Mouse (Mus musculus): ENCODE results near the gene Arhgap25. TPM values are rescaled to one million over a fixed set of nuclear protein-coding genes. Genes with fewer than 3 reads are reported as not detected.

Gene Arhgap25
- polyA plus RNA-seq, 1 experiment from 2014 or later = 3.7 TPM

DNA sequence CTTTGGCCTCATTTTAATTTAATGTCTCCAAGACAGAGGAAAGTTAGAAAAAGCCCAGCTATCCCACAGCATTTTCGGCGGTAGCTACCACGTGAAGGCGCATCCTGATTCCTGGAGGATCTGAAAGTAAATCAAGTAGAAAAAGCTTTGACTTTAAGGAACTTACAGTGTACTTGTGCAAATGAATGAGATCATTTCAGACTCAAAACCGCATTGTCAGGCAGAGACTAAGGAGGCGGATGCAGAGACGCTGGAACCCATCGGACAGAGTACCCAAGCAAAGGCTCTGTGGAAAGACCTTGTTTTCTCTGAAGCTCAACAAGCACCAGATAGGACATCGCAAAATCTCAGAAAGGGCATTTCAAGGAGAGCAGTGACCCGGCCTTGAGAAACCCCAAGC, 14.4 kb downstream of the Arhgap25 start:
- Histone ChIP-seq H3K27me3 (ENCODE audit: control insufficient read depth, insufficient read depth, low read length) (no peaks in the 10 kb centered on the region), H3K4me3 (ENCODE audit: low read depth, low read length) (no peak overlapping the region), H3K36me3 (ENCODE audit: control insufficient read depth, insufficient read depth, low read length) (no peaks in the 10 kb centered on the region), H3K4me1 (replicated peaks; ENCODE audit: control insufficient read depth, insufficient read depth) (no peaks in the 10 kb centered on the region), H3K9ac (ENCODE audit: low read length) (no peak overlapping the region), H3K9me3 (ENCODE audit: control insufficient read depth, low read length) (no peaks in the 10 kb centered on the region), H3K4me2 (replicated peaks; ENCODE audit: low read depth) (no peak overlapping the region), H3K27ac (replicated peaks) (no peak overlapping the region)
- ATAC-seq (ENCODE audit: low FRiP score, low TSS enrichment) (no peak), DNase-seq (ENCODE audit: low spot score) (no peak)
- TF ChIP-seq EP300 (optimal IDR thresholded peaks at IDR 0.05) (no peak), CTCF (IDR thresholded peaks at IDR 0.05; ENCODE audit: low read depth) (no peak)
- 92% methylated on average over 10 of the region's 10 CpGs for WGBS

DNA sequence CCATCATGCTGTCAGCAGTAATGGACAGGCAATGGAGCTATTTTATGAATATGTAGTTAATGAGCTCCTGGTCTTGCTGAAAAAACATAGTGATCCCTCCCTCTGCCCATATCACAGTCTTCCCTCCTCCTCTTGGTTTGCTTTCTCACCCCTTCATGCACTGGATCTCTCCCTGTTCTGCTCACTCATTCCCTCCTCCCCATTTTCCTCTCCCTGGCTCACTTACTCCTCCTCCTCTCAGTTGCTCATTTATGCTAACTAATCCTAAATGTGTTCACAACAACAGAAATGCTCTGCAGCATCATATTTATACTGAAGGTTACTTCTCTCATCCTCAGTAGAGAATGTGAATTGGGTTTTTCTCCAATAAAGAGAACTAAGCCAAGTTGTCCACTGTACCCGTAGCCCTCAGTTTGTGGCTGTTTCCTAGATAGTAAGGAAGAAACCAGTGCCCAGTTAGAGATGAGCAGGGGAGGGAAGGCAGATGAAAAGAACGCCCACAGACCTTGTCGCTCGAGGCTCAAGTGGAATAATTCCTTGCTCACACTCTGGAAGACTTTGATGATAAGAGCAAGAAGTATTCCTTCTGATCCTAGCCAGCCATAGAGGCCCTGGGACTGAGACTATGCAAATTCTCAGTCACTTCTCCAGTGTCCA, 15.2 kb downstream of the Arhgap25 start:
- Histone ChIP-seq H3K36me3 (ENCODE audit: control insufficient read depth, insufficient read depth, low read length) (no peaks in the 10 kb centered on the region), H3K4me1 (replicated peaks; ENCODE audit: control insufficient read depth, insufficient read depth) (no peaks in the 10 kb centered on the region), H3K9me3 (ENCODE audit: control insufficient read depth, low read length) (no peaks in the 10 kb centered on the region), H3K9ac (ENCODE audit: low read length) (no peak overlapping the region), H3K27me3 (ENCODE audit: control insufficient read depth, insufficient read depth, low read length) (no peaks in the 10 kb centered on the region), H3K4me3 (ENCODE audit: low read depth, low read length) (no peak overlapping the region), H3K4me2 (replicated peaks; ENCODE audit: low read depth) (no peak overlapping the region), H3K27ac (replicated peaks) (no peak overlapping the region)
- DNase-seq (ENCODE audit: low spot score) (no peak), ATAC-seq (ENCODE audit: low FRiP score, low TSS enrichment) (no peak)
- TF ChIP-seq CTCF (IDR thresholded peaks at IDR 0.05; ENCODE audit: low read depth) (no peak), EP300 (optimal IDR thresholded peaks at IDR 0.05) (no peak)
- WGBS = 89% methylated on average over 4 of the region's 4 CpGs

DNA sequence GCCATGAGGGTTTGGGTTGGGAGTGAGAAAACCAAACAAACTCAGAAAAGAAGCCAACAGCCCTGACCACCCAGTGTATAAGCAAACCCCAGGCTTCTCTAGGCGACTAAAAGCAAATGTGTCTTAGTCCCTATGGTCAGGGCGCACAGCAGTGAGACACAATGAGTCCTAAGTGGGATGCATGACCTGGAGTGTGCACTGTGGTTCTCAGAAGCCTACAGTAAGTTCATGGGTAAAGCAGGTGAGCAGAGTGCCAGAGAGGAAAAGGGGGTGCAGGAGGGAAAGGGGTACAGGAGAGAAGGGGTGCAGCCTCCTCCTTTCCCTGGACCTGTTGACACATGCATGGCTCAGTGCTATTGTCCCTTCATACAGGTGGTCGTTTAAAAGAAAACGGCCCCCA, 18.7 kb downstream of the Arhgap25 start:
- Histone ChIP-seq H3K36me3 (ENCODE audit: control insufficient read depth, insufficient read depth, low read length) (no peaks in the 10 kb centered on the region), H3K4me3 (ENCODE audit: low read depth, low read length) (no peak overlapping the region), H3K4me2 (replicated peaks; ENCODE audit: low read depth) (no peak overlapping the region), H3K27me3 (ENCODE audit: control insufficient read depth, insufficient read depth, low read length) (no peaks in the 10 kb centered on the region), H3K9me3 (ENCODE audit: control insufficient read depth, low read length) (no peaks in the 10 kb centered on the region), H3K27ac (replicated peaks) (no peak overlapping the region), H3K4me1 (replicated peaks; ENCODE audit: control insufficient read depth, insufficient read depth) (no peaks in the 10 kb centered on the region), H3K9ac (ENCODE audit: low read length) (no peak overlapping the region)
- ATAC-seq (ENCODE audit: low FRiP score, low TSS enrichment) (no peak), DNase-seq (ENCODE audit: low spot score) (no peak)
- no peak for TF ChIP-seq EP300 (optimal IDR thresholded peaks at IDR 0.05)
- TF ChIP-seq CTCF (IDR thresholded peaks at IDR 0.05; ENCODE audit: low read depth) = no peak
- WGBS = 63% methylated on average over 4 of the region's 4 CpGs

DNA sequence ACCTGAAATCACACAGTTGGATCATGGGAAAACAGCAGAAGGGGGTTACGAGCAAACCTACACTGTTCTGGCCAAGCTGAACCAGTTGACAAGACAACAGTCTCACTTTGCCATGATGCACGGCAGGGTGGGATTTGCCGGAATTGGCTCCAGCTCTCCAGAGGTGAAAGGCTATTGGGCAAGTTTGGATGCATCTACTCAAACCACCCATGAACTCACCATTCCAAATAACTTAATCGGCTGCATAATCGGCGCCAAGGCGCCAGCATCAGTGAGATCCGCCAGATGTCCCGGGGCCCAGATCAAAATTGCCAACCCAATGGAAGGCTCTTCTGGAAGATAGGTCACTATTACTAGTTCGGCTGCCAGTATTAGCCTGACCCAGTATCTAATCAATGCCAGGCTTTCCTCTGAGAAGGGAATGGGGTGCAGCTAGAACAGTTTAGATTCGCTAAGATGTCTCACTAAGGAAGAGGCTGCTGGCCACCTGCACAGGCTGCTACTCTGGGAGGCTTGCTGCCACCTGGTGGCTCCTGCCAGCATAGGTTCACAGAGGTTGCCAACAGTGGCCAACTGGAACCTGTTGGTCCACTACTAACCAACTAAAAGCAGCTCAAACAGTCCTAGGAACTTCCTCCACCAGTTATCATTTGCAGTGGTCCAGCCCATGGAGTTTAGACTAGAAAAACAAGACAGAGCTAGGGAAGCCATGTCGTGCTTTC, 19.9 kb downstream of the Arhgap25 start:
- H3K9ac ChIP-seq (ENCODE audit: low read length) = no peak overlapping the region
- H3K27me3 ChIP-seq (ENCODE audit: control insufficient read depth, insufficient read depth, low read length) = no peaks in the 10 kb centered on the region
- peak; percentile 88 for DNase-seq (ENCODE audit: low spot score)
- H3K36me3 ChIP-seq (ENCODE audit: control insufficient read depth, insufficient read depth, low read length) = no peaks in the 10 kb centered on the region
- ATAC-seq (ENCODE audit: low FRiP score, low TSS enrichment) = peak; percentile 86
- peak; percentile 94 for TF ChIP-seq CTCF (IDR thresholded peaks at IDR 0.05; ENCODE audit: low read depth)
- no peak for TF ChIP-seq EP300 (optimal IDR thresholded peaks at IDR 0.05)
- H3K4me2 ChIP-seq (replicated peaks; ENCODE audit: low read depth) = no peak overlapping the region
- no peak overlapping the region for H3K27ac ChIP-seq (replicated peaks)
- H3K9me3 ChIP-seq (ENCODE audit: control insufficient read depth, low read length) = no peaks in the 10 kb centered on the region
- no peak overlapping the region for H3K4me3 ChIP-seq (ENCODE audit: low read depth, low read length)
- WGBS = 72% methylated on average over 12 of the region's 12 CpGs
- no peaks in the 10 kb centered on the region for H3K4me1 ChIP-seq (replicated peaks; ENCODE audit: control insufficient read depth, insufficient read depth)

DNA sequence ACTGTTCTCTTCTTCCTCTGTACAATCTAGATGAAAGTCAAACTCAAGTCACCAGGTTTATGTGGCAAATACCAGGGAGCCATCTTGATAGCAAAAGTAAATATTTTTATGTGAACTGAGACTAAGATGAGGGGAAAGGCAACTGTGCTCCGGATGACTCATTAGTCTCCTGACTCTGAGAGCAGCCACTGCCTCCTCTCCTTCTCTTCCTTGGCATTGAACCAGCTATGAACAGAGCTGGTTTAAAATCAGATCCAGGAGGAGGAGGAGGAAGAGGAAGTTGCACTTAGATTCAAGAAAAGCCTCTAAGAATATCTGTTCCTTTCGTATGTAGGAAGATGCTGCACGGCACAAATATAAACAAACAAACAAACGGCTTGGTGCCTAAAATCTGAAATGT, 22.1 kb downstream of the Arhgap25 start:
- ATAC-seq (ENCODE audit: low FRiP score, low TSS enrichment) (peak; percentile 64; the same call in 1 of the 2 replicates), DNase-seq (ENCODE audit: low spot score) (no peak)
- Histone ChIP-seq H3K9me3 (ENCODE audit: control insufficient read depth, low read length) (no peaks in the 10 kb centered on the region), H3K27ac (replicated peaks) (no peak overlapping the region), H3K36me3 (ENCODE audit: control insufficient read depth, insufficient read depth, low read length) (no peaks in the 10 kb centered on the region), H3K9ac (ENCODE audit: low read length) (no peak overlapping the region), H3K4me2 (replicated peaks; ENCODE audit: low read depth) (no peak overlapping the region), H3K4me3 (ENCODE audit: low read depth, low read length) (no peak overlapping the region), H3K27me3 (ENCODE audit: control insufficient read depth, insufficient read depth, low read length) (no peaks in the 10 kb centered on the region), H3K4me1 (replicated peaks; ENCODE audit: control insufficient read depth, insufficient read depth) (no peaks in the 10 kb centered on the region)
- WGBS = 38% methylated on average over 4 of the region's 4 CpGs
- TF ChIP-seq EP300 (optimal IDR thresholded peaks at IDR 0.05) = no peak
- no peak for TF ChIP-seq CTCF (IDR thresholded peaks at IDR 0.05; ENCODE audit: low read depth)

DNA sequence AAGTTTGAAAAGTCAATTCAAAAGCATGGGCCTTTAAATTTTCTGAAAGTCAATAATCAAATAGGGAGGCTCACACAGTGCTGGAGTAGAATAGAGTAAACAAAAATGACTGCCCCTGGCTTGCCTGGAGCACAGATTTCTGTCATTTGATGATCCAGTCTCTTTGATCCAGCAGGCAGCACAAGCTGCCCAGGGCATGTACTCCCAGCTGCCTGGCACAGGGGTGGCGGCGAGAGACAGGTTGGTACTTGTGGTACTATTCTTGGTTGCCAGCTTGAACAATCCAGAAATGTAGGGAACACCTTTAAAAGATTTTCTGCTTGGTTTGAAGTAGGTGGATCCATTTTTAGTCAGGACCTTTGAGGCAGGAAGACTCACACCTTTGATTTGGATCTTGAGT, 23.3 kb downstream of the Arhgap25 start:
- WGBS = 82% methylated on average over 2 of the region's 2 CpGs
- TF ChIP-seq EP300 (optimal IDR thresholded peaks at IDR 0.05) (no peak), CTCF (IDR thresholded peaks at IDR 0.05; ENCODE audit: low read depth) (no peak)

More for the DNA sequence above, 23.3 kb downstream of the Arhgap25 start:
- DNase-seq (ENCODE audit: low spot score) (no peak), ATAC-seq (ENCODE audit: low FRiP score, low TSS enrichment) (no peak)
- Histone ChIP-seq H3K36me3 (ENCODE audit: control insufficient read depth, insufficient read depth, low read length) (no peaks in the 10 kb centered on the region), H3K4me2 (replicated peaks; ENCODE audit: low read depth) (no peak overlapping the region), H3K27ac (replicated peaks) (no peak overlapping the region), H3K27me3 (ENCODE audit: control insufficient read depth, insufficient read depth, low read length) (no peaks in the 10 kb centered on the region), H3K9me3 (ENCODE audit: control insufficient read depth, low read length) (no peaks in the 10 kb centered on the region), H3K9ac (ENCODE audit: low read length) (no peak overlapping the region), H3K4me3 (ENCODE audit: low read depth, low read length) (no peak overlapping the region), H3K4me1 (replicated peaks; ENCODE audit: control insufficient read depth, insufficient read depth) (no peaks in the 10 kb centered on the region)

All from stomach, postnatal 0 days (tissue).